Mouse (Mus musculus): Measurements from ENCODE around the gene Hoxd4. TPM values are rescaled to one million over a fixed set of nuclear protein-coding genes. Genes with fewer than 3 reads are reported as not detected.
A peak's percentile ranks its signal among the peaks of the same experiment; 100 is the strongest.

Hoxd4 gene
- total RNA-seq, 2 experiments from 2014 or later = 0.55 to 0.57 TPM

DNA sequence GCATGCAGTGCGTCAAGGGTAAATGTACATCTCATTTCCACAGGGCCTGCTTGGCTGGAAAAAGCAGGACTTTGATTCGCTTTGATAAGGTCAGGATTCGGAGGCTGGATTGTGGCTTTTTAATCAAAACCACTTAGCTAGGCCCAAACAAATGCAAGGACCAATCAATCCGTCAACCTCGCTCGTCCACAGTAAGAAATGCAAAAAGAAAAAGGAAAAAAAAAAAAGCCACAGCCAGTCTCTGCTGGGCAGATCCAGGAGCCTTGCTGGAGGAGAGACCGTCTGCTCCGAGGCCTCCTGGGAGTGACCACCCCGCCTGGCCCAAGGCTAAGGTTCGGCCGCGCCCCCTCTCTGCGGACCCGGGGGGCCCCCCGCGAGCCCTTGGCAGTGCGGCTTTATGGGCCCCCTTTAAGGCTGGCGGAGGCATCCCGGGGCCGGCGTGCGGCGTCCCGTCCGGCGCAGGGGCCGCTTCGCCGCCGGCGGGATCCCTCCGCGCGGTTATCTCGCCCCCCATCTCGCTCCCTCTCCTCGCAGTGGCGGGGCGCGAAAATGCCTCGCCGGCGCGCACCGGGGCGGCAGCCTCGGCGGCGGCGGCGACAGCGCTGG lies 7.2 kb upstream of the Hoxd4 start, which contains the start of gene Hoxd8:
Hoxd8 (plus strand) TSS at position 223 of the 606 bp plus-strand sequence.
- intact Hi-C loops (cut with DNase I) = loop anchor here (5.0 to 10.0 kb wide), 2 partner anchors 448 to 1080 kb away; no protein-coding TSS in a partner anchor
- no peak for DNase-seq

GRCm38 (mm10) chr2:74704999-74705466 lies 6.7 kb upstream of the Hoxd4 start:
- no peak for DNase-seq
- intact Hi-C loops (cut with DNase I) = loop anchor here (5.0 to 10.0 kb wide), 2 partner anchors 447 to 1080 kb away; no protein-coding TSS in a partner anchor

DNA sequence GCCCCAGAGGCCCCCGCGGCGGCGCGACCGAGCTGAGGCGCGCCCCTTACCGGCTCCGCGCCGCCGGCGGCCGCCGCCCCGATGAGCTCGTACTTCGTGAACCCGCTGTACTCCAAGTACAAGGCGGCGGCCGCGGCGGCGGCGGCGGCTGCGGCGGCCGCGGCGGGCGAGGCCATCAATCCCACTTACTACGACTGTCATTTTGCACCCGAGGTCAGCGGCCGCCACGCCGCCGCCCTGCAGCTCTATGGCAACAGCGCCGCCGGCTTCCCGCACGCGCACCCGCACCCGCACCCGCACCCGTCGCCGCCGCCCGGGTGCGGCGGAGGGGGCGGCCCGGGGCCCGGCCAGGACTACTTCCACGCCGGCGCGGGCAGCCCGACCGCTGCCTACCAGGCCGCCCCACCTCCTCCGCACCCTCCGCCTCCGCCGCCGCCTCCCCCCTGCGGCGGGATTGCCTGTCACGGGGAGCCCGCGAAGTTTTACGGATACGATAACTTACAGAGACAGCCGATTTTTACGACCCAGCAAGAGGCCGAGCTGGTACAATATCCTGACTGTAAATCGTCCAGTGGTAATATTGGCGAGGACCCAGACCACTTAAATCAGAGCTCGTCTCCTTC lies 6.2 kb upstream of the Hoxd4 start:
- no peak for DNase-seq
- intact Hi-C loops (cut with DNase I) = loop anchor here (10.0 kb wide), 1 partner anchor 1079 kb away; no protein-coding TSS in a partner anchor

DNA sequence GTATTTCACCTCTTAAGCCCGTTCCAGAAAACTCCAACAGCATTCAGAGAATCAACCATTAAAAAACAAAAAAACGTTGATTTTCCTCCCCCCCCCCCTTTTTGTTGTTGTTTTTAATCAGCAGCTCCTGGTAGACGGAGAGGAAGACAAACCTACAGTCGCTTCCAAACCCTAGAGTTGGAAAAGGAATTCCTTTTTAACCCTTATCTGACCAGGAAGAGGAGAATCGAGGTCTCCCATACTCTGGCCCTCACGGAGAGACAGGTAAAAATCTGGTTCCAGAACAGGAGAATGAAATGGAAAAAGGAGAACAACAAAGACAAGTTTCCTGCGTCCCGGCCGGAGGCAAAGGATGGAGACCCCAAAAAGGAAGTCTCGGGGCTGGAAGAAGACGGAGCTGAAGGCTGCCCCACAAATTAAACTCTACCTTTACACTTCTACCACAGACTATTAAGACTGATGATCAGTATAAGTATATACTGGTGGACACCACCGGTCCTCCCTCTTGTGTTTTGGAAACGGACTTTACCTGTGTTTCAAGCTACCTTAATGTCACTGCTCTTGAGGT lies 5.3 kb upstream of the Hoxd4 start:
- intact Hi-C loops (cut with DNase I) = loop anchor here (10.0 kb wide), 1 partner anchor 1078 kb away; no protein-coding TSS in a partner anchor

GRCm38 (mm10) chr2:74707599-74707998 lies 4.1 kb upstream of the Hoxd4 start:
- no peak for DNase-seq
- intact Hi-C loops (cut with DNase I) = loop anchor here (10.0 kb wide), 1 partner anchor 1077 kb away; no protein-coding TSS in a partner anchor

More for the DNA sequence above, 5.3 kb upstream of the Hoxd4 start:
- no peak for DNase-seq

DNA sequence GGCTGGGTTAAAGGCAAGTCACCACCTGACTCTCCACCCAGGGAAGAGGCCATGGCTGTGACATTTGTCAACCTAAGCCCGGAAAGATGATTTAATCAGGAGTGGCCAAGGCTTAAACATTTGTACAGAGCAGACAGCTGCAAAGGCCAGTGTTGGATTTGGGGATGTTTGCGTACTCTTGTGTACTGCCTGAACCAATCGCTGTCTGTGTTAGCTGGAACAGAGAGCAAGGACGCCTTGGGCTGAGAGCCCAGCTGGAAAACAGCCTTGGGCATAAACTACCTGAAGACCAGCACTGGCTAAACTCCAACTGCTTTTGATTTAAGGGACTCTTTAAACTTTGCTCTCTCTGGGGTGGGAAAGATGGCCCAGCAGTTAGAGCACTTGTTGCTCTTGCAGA lies 3.1 kb upstream of the Hoxd4 start:
- intact Hi-C loops (cut with DNase I) = loop anchor here (10.0 kb wide), 1 partner anchor 1076 kb away; no protein-coding TSS in a partner anchor
- DNase-seq = no peak

- intact Hi-C loops (cut with DNase I) = loop anchor here (10.0 kb wide), 1 partner anchor 1075 kb away; no protein-coding TSS in a partner anchor
- no peak for DNase-seq
These were observed 2.0 kb upstream of the Hoxd4 start for GRCm38 (mm10) chr2:74709465-74710419.

GRCm38 (mm10) chr2:74710929-74711543 lies 693 bp upstream of the Hoxd4 start:
- intact Hi-C loops (cut with DNase I) = no loop called here
- DNase-seq = no peak

GRCm38 (mm10) chr2:74713239-74714150 lies 1.8 kb downstream of the Hoxd4 start:
- intact Hi-C loops (cut with DNase I) = no loop called here

DNA sequence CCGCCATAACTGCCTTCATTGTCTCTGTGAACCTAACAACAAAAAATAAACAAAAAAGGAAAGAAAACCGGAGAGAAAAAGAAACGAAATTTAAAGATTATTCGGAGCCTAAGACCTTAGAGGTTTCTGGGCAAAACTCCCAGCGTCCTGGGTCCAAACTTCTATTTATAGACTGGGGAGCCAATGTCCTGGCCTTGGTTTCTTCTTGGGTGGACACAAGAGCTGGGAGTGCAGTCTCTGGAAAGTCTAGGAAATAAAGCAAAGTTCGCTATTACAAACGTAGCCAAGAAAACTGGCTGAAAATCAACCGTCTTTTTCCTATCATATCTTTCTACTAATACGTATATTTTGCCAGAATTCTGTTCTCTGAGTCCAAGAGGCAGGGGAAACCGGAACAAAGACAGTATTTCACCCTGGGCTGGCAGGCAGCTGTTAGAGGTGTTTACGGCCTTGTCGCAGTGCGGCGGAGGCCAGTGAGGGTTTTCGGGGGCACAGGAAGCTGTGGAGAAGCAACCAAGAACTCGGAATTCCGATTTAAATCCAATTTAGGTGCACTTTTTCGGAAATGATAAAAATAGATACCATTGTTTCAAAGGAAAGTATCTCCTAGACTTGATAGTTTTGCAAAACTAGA lies 2.5 kb downstream of the Hoxd4 start:
- intact Hi-C loops (cut with DNase I) = no loop called here
- DNase-seq = no peak

More at GRCm38 (mm10) chr2:74713239-74714150, 1.8 kb downstream of the Hoxd4 start:
- no peak for DNase-seq

GRCm38 (mm10) chr2:74714881-74715280 lies 3.2 kb downstream of the Hoxd4 start:
- DNase-seq = no peak
- intact Hi-C loops (cut with DNase I) = loop anchor here (1.0 to 5.0 kb wide), 4 partner anchors 249 to 597 kb away; no protein-coding TSS in a partner anchor

DNA sequence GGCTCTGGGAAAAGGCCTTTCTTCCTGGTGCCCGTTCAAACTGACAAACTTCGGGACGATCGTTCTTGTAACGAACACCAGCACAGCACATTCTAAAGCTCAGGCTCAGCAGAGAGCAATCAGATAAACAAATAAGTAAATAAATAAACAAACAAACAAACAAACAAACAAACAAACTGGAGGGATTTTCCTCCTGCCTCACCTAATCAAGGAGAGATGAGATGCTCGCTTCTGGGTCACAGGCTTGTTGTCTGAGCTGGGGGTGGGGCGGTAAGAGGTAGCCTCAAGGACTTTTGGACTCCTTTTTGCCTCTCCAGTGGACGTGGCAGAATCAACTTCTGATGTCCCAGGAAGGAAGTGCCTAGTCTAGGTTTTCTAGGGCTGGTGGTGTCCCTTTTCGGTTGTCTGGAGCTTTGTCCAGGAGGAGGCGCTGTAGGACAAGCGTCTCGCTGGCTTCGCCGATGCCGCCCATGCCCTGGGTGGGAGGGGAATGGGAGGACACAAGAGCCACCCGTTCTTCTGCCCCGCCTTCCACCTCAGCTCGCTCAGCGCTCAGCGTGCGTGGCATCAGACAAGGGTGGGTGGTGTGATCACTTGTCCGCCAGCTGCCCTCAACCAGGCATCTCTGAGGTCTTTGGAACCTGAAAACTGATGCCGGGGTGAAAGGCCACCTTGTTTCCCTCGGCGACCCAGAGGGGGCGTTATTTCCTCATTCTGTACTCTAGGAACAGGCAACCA lies 3.9 kb downstream of the Hoxd4 start:
- intact Hi-C loops (cut with DNase I) = loop anchor here (1.0 to 5.0 kb wide), 4 partner anchors 249 to 597 kb away; no protein-coding TSS in a partner anchor
- peak; percentile 90 to 94 for DNase-seq

DNA sequence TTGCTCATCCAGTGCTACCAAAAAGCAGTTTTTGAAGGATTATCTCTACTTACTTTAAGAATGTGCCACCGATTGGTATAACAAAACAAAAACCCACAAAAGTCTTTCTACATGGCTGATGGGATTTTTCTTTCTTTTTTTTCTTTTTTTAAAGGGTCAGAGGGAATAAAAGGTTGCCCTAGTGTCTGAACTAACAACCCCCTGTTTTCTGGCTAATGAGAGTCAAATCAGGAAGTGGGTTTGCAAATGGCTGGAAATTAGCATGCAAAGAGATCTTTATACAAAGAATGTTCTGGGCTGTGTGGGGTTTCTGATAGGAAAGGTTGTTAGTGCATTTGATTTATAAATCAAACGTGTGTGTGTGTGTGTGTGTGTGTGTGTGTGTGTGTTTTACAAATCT lies 8.7 kb downstream of the Hoxd4 start:
- intact Hi-C loops (cut with DNase I) = no loop called here
- DNase-seq = no peak

- intact Hi-C loops (cut with DNase I) = no loop called here
- DNase-seq = no peak
These were observed 9.3 kb downstream of the Hoxd4 start for GRCm38 (mm10) chr2:74720955-74721491.

GRCm38 (mm10) chr2:74721882-74722281 lies 10.2 kb downstream of the Hoxd4 start:
- DNase-seq = no peak
- intact Hi-C loops (cut with DNase I) = no loop called here

DNA sequence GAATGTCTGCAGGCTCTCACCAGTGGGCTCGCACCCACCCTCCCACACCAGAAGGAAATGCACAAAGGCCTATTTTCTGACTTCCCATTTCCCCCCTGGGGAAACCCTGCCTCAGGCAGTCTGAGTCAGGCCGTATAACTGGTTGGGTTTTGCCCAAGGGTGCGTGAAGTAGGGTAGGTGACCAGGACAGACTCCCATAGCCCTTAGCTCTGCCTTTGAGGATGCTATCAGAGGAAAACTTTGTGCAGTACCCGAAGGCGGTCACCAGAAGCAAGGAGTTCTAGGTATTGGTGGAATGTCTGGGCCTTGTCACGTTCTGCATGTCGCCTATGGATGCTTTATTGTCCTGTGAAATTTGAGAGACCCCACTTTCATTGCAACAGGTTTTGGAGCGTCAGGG lies 11.2 kb downstream of the Hoxd4 start:
- intact Hi-C loops (cut with DNase I) = no loop called here

More for the DNA sequence above, 11.2 kb downstream of the Hoxd4 start:
- DNase-seq = no peak

Data from heart, postnatal 10 days (tissue).